Mouse (Mus musculus): ENCODE measurements around the gene B3gnt3.

GRCm38 (mm10) chr8:71742783-71743182 is 41.2 kb upstream of the B3gnt3 start:
- TF ChIP-seq GABPA (IDR thresholded peaks at IDR 0.05; ENCODE audit: low read depth, low read length) = no peak
- TF ChIP-seq BHLHE40 (IDR thresholded peaks at IDR 0.05; ENCODE audit: borderline replicate concordance, low read depth, low read length) = no peak
- no peak for TF ChIP-seq ETS1 (IDR thresholded peaks at IDR 0.05; ENCODE audit: low read depth, low read length)
- TF ChIP-seq POLR2A (IDR thresholded peaks at IDR 0.05; ENCODE audit: control insufficient read depth in 1 of 2, insufficient read depth in 1 of 2, low read depth in 1 of 2, low read length in 2 of 2, poor library complexity in 1 of 2) = no peak
